Mouse (Mus musculus): Measurements from ENCODE around the gene Smtn.

- TF ChIP-seq GATA2 (IDR thresholded peaks at IDR 0.05; ENCODE audit: borderline replicate concordance, low read depth, low read length): no peak
- peak; percentile 27; the same call in 1 of the 2 replicates for TF ChIP-seq CTCF (IDR thresholded peaks at IDR 0.05; ENCODE audit: low read depth, low read length)
Measured at GRCm38 (mm10) chr11:3535406-3535986, 4.9 kb downstream of the Smtn start.
